Mouse (Mus musculus) gastrocnemius, postnatal 14 days (tissue): Measurements from ENCODE around the gene Prpf18. TPM values are rescaled to one million over a fixed set of nuclear protein-coding genes. Genes with fewer than 3 reads are reported as not detected.
"Not testable (repeated sequence)": the region's sequence is repeated elsewhere in the genome, so short reads cannot be mapped to it uniquely, and the experiment has no call there.

Experiments used
- DNase-seq: peaks from one replicate; pipeline ENCODE4 v3.0.0; 2021; ENCODE audit warnings: mixed read lengths
- intact Hi-C: fragments of 180-260 bp; cut with DNase I; formaldehyde crosslinking; loops from one replicate; pipeline ENCODE4 v1.15.1; 2025; ENCODE audit warnings: low total_unique reads
- total RNA-seq, 2 experiments: library from RNA; stranded (reverse); gene quantifications; 2 replicates each; pipeline ENCODE4 v1.2.3; 2021

Gene Prpf18
- total RNA-seq, 2 experiments from 2014 or later, result 30.4 to 31.1 TPM

DNA sequence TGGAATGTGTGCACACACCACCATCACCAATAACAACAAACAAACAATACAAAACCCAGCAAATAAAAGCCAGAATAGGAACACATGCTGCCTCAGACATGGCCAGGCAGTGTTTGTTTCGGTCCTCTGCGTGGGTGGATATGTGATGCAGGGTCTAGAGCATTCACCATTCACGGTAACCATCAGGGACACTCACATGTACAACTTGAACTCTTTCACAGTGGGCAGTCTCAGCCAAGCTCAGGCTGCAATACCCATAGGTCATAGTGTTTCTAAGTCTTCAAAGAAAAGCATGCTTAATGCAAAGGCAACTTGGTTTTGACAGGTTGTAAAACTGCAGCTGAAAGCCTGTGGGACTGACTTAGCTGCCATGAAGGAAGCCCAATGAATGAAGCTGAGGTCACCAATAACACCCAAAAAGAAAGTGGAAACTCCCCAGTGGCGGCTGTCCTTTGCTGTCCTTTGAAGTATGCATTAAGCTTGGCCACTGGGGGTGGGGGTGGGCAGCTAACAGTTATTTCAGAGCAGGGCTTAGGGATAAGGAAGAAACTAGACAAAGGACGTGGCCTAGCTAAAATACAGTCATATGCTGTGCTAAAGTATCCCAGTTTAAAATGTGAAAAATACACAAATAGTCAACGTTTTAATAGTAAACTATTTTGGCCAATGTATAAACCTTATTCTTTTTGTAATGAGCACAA, 31.9 kb downstream of the Prpf18 start:
- intact Hi-C loops, result no loop called here

DNA sequence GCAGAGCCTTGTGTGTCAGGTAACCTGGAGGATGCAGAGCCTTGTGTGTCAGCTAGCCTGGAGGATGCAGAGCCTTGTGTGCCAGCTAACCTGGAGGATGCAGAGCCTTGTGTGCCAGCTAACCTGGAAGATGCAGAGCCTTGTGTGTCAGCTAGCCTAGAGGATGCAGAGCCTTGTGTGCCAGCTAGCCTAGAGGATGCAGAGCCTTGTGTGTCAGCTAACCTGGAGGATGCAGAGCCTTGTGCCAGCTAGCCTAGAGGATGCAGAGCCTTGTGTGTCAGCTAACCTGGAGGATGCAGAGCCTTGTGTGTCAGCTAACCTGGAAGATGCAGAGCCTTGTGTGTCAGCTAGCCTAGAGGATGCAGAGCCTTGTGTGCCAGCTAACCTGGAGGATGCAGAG, 32.8 kb downstream of the Prpf18 start:
- DNase-seq, intact Hi-C loops: not testable (repeated sequence)

More for the DNA sequence above, 31.9 kb downstream of the Prpf18 start:
- DNase-seq, result no peak

DNA sequence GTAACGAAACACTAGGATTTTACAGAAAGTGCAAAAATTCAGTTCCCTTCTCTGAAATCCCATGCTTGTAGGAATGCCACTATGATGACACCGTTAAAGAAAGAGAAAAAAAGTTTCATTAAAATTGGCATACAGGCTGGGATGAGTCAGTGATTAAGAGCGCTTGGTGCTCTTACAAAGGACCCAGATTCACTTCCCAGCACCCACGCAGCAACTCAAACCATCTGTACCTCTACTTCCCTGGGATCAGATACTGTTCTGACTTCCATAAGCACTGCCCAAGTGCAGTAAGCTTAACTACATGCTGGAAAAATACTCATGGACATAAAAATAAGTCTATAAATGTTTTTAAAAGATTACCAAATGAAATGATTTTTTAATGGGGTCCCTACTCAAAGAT, 34.9 kb downstream of the Prpf18 start:
- intact Hi-C loops, result no loop called here

DNA sequence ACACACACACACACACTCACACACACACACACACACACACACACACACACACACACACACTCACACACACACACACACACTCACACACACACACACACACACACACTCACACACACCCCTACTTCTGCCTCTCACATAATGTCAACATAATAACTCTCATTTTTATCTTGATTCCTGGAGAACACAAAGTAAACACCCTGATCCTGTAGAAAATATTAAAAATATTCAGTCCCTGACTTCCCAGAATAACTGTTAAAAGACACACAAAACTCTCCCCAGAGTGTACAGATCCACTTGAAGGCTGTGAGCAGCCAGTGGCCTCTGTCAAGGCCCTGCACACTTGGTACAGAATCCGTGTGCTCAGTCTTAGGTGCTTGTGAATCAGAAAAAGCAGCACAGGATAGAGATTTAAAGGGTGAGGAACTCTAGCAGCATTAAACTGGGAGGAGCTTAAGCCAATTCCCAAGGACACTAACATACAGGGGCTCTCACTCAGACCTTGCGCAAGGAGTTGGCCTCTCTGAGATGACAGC, 36.8 kb downstream of the Prpf18 start:
- intact Hi-C loops, result no loop called here
- DNase-seq, result no peak

More for the DNA sequence above, 34.9 kb downstream of the Prpf18 start:
- no peak for DNase-seq

DNA sequence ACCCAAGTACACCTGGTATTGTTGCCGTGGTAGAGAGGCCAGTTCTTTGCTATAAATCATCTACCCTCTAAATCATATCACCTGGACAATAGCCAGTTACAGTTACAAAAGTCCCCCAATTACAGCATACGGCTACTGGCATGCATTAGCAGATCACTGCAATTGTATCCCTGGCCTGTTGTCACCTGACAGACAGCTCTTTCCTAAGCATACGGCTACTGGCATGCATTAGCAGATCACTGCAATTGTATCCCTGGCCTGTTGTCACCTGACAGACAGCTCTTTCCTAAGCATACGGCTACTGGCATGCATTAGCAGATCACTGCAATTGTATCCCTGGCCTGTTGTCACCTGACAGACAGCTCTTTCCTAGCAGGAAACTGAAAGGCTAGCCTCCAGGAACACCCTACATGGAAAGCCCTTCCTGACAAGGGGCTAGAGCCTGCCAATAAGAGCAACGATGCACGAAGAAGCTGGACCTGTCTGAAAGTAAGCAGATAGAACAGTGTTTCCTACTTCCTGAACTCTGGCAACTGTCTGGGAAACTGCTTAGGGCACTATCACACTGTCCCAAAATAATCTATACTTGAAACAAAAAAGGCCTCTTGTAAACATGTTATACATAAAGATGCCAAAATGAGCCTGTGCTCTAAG, 37.5 kb downstream of the Prpf18 start:
- intact Hi-C loops, DNase-seq: not testable (repeated sequence)

DNA sequence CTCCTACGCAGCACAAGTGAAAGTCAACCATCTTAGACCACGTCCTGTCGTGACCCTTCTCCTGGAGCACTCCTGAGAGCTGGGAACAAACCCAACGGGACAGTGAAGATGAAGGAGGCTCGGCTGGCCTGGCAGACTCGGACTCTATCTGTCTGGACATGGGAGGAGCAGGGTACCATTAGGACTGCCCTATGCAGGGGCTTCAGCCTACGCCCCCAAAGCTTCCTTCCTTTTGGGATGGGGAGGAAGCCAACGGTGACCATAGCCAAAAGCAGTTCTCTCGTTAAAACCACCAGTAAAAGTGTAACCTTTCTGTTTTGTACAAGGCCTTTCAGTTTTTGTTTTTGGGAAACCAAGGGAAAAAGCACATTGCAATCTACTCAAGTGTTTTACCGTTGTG, 40.2 kb downstream of the Prpf18 start:
- intact Hi-C loops, result no loop called here
- no peak for DNase-seq

DNA sequence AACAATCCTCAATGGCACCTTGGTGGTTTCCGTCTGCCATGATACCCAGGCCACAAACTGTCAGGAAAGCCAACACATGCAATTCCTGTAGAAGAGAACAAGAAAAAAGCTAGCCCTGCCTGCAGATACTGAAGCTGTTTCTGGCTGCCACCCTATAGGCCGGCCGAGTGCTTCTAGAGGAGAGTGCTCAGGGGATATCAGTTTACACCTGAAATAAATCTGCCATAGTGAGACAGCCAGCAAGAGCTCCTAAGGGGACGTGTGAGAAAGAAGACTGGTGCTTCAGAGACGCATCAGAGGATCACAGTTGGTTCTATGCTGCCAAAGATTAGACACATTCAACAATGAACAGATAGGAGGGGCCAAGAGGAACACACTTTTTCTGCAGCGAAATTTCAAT, 40.6 kb downstream of the Prpf18 start:
- DNase-seq, result no peak
- intact Hi-C loops, result no loop called here

DNA sequence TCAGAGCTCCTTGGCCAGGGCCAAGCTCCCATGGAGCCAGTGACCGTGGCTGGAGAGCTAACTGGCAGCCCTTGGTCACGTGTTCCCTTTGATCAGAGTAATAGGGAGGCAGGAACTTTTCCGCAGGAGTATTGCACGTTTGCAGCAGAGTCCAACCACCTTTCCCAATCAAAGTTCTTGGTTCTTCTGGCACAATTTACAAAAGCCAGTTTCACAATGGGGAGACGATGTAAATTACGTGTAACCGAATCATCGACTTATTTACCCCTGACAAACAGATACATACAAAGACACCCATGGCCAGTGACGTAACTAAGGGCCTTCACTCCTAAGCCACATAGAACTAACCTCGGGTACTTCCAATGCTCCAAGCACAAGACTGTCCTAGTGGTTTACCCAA, 42.5 kb downstream of the Prpf18 start:
- DNase-seq, result no peak
- intact Hi-C loops, result no loop called here

DNA sequence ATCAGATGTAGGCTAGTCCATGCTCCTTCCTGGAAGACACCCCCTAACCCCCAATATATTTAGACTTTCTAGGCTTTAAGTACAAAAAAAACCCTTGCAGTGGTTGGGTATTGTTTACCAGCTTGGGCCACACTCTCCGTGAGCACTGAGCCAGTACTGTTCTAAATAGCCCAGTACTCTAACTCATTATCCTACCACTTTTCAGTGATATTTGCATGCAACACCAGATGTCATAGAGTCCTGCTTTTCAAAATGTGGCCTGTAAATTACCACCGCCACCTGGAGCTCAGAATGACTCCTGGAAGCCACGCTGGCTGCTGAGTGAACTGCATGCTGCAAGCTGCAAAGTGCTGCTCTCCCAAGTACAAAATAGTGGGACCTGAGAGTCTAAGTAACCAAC, 43.7 kb downstream of the Prpf18 start:
- intact Hi-C loops, result no loop called here
- DNase-seq, result no peak

DNA sequence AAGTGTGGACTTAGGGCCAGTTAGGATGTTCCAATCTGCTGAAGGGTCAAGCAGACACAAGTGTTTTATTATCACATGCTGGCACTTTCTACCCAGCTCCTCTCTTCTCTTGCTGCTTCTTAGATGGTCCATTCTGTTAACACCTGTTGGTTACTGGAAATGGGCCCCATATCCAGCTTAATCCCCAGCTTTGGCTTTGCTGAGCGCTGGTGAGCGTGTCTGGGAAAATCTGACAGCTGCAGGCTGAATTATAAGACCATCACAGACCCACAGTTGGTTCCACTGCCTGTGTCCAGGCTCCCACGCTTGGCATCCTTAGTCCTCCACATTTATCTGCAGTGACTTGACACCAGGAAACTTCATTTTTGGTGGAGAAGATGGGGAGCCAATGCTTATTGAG, 45.4 kb downstream of the Prpf18 start:
- intact Hi-C loops, result no loop called here
- no peak for DNase-seq

DNA sequence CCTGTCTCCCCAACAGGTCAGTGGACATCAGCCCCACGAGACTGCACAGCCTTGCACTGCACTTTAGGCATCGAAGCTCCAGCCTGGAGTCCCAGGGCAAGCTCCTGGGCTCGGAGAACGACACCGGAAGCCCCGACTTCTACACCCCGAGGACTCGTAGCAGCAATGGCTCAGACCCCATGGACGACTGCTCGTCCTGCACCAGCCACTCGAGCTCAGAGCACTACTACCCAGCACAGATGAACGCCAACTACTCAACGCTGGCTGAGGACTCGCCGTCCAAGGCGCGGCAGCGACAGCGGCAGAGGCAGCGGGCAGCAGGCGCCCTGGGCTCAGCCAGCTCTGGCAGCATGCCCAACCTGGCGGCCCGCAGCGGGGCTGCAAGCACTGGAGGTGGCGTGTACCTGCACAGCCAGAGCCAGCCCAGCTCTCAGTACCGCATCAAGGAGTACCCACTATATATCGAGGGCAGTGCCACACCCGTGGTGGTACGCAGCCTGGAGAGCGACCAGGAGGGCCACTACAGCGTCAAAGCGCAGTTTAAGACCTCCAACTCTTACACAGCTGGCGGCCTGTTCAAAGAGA, 48.5 kb downstream of the Prpf18 start:
- intact Hi-C loops, result loop anchor here (2.0 kb wide), 1 partner anchor 105 kb away; no protein-coding TSS in a partner anchor
- DNase-seq, result no peak

DNA sequence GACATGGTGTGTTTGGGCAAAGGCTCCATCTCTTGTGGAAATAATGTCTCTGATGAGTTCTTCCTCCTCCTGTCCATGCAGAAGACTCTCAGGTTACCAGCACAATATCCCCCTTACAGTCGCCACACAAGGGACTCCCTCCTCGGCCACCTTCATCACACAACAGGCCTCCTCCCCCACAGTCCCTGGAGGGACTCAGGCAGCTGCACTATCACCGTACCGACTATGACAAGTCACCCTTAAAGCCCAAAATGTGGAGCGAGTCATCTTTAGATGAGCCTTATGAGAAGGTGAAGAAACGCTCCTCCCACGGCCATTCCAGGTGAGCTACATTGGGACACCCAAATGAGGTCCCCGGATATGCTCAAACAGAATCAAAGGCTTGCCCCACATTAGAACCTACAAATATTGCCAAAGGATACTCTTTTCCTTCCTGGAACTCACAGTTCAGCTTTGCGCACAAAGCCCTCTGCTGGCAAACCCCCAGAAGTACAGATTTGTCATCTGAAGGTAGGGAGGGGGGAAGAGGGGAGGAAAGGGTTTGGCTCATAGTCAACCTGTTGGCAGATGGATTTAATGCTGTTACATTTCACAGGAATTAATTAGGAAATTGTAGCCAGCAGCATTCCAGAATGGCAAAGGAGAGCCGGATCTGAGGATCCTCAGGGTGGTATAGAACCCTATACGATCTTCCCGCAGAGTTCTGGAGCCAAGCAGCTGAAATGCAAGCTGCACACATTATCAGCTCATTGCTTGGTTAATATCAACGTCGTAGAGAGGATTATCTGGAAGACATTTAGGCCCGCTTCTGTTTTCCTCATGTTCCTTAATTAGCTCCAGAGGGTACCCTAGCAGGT, 50.7 kb downstream of the Prpf18 start:
- DNase-seq, result peak; percentile 67
- intact Hi-C loops, result no loop called here

DNA sequence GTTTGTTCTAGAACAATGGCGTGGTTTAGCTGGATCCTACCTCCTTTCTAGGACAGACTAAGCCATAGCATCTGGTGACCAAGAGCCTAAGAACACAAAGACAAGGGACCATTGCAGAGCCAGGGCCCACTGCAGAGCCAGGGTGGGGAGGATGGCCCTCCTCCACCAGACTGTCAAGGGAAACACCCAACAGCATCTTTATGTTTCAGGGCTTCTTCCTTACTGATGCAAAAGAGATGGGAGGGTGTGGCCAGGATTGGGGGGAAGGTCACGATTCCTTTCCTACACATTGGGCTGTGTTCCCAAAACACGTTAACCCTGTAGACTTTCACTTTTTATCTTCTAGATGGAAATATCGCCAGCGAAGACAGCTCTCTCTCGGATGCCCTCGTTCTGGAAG, 54.9 kb downstream of the Prpf18 start:
- intact Hi-C loops, result no loop called here
- DNase-seq, result no peak

DNA sequence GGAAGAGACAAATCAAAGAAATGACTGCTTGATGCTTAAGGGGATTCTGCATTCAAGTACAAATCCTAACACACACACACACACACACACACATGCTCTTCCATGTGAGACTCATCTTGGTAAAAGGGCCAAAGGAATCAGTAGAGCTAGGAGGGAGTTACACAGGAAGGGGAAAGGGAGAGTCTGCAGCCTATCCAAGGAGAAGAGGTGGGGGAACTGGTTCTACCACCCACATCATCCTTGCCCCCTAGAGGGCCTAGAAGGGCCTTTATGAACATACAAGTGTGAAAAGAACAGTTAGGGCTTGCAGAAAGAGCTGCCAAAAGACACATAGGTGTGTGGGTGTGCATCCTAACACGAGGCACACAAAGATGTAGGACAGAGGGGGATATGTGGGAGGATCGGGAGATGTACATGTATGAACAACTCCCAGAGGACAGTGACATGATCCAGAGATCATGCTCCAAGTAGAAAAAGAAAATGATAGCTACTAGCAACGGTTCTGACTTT, 58.0 kb downstream of the Prpf18 start:
- no peak for DNase-seq
- intact Hi-C loops, result no loop called here

DNA sequence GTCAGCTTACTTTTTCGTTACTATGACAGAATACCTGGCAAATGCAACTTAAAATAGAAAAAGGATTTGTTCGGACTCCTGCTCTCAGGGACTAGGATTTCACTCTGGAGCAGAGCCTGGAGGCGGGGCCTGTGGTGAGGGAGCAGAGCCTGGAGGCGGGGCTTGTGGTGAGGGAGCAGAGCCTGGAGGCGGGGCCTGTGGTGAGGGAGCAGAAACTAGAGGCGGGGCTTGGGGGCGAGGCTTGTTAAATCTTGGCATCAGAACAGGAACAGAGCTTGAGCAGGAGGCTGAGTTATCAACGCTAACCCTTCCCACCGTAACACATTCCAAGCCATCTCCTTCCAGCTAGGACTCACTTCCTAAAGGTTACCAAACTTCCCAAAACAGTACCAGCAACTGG, 58.5 kb downstream of the Prpf18 start:
- DNase-seq, result peak; percentile 80
- intact Hi-C loops, result no loop called here

DNA sequence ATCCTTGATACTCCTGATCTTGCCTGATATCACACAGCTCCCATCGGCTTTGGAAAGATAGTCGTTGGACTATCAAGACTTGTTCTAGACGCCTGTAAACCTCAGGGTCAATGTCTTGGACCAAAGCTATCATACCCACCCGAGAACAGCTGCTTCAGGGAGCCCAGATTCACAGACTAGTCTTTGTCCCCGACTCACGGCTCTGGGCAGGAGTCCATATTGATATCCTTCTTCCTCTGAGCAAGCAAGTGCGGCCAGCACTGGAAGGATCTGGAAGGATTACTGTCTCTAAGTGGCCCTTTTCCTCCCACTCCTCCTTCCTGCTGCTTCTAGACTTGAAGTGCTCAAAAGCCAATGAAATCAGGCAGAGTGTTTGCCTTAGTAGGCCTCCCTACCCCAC, 59.2 kb downstream of the Prpf18 start:
- peak; percentile 37 for DNase-seq
- intact Hi-C loops, result no loop called here

DNA sequence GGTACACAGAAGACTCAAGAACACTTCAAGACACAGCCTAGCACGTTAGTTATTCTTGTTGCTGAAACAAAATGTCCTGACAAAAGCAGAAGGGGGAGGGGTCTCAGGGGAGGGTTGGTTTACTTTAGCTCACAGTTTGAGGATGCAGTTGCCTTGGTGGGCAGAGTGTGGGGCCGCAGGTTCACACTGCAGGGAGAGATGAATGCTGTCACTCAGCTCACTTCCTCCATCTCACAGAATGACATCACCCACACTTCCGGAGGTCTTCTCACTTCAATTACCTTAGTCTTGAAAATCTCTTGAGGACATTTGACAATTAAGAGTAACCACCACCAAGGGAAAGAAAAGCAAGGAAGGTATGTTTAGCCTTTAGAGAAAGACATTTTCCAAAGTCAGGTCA, 60.3 kb downstream of the Prpf18 start:
- no peak for DNase-seq
- intact Hi-C loops, result no loop called here

DNA sequence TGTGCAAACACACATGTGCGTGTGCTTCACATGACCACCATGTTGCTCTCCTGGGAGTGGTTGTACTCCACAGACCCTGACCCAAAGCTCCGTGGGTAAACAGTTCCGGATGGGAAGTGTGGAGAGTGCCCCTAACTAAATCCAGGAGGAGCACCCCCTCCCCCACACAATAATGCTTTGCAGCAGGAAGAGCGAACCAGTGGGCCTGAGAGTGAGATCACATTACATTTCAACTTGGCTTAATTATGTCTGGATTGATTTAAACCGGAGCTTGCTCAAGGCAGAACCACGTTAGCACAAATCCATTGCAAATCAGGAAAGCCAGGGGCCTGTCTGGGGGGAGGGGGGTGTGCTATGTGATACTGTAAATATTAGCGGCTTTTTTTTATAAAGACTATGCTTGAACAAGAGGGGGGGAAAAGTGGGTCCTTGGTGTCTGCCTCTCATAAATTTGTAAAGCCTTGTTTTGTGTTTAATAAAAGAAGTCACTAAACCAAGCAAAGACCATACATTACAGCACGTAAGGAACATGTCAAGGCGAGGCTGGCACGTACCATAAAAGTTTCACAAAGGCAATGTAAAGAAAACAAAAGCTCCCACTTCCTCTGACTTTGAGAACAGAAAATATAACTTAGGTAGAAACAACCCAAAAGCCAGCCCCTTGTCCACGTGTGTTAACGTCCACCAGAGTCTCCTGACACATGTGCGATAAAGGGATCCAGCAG, 64.1 kb downstream of the Prpf18 start:
- intact Hi-C loops, result no loop called here

DNA sequence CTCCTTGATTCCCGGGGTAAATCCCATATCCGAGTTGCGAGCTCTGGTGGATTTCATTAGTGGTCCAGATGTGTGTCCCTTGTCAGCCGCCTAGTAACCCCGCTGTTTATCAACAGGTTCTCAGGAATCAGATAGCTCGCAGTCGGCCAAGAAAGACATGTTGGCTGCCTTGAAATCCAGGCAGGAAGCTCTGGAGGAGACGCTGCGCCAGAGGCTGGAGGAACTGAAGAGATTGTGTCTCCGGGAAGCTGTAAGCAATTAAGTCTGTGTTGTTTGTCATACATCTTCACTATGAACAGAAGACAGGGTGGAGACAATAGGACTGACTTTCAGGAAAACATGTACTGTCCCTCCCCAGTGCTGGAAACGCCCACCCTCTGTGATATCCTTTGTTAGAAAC, 65.7 kb downstream of the Prpf18 start:
- intact Hi-C loops, result no loop called here
- peak; percentile 52 for DNase-seq

More for the DNA sequence above, 64.1 kb downstream of the Prpf18 start:
- DNase-seq, result no peak
